Mouse (Mus musculus) gastrocnemius, postnatal 10 days (tissue): ENCODE results near the gene Scml4. TPM values are rescaled to one million over a fixed set of nuclear protein-coding genes. Genes with fewer than 3 reads are reported as not detected.

Experiments
- DNase-seq: peaks from one replicate; pipeline ENCODE4 v3.0.0; 2021; ENCODE audit warnings: mixed read lengths
- total RNA-seq, 2 experiments: library from RNA; stranded (reverse); gene quantifications; 2 replicates each; pipeline ENCODE4 v1.2.3; 2021

Scml4 gene
- total RNA-seq, 2 experiments from 2014 or later = 3.3 to 3.8 TPM

DNA sequence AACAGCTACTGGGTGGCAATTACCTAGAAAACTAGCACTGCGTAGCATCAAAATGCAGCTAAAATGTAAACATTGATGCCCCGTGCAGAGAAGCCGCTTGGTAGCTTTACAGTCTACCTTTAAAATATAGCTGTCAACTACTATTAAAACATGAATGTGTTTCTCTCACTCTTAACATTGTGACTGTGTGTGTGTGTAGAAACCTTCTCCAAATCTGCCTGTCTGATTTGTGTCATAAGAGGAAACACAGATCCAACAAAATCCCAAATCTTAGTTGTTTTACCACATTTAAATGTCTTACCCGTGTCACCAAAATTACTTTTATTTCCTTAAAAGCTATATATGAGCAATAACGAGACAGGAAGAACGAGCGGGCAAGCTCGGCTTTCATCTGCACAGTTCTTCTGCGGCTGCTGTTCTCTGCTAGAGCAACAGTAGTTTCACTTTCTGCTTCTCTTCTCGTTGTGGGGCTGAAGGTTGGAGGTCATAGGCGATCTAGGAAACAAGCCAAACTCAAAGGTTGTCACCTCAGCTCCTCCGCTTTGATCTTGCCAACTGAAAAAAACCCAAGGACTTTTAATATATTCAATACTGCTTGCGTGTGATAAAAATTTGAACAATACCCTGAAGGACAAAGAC, 2.1 kb downstream of the Scml4 start:
- DNase-seq = no peak

DNA sequence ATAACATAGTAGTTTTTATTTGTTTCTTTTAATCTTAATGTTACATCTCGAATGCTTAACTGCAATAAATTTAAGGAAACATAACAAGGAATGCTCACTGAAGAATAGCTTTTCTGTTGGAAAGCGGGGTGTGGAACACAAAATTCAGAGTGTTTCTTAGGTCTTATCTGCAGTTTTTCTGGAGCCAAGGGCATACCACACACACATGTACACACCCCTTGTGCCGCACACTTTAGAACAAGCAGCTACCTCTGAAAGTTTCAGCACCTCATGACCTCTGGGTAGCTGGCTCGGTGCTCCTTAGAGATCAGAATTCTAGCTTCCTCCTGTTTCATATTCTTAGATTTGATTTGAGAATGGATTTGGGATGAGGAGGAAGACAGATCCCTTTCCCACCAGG, 2.6 kb downstream of the Scml4 start:
- no peak for DNase-seq

GRCm38 (mm10) chr10:42863621-42864391, 3.6 kb downstream of the Scml4 start:
- DNase-seq = peak; percentile 73

GRCm38 (mm10) chr10:42864696-42865095, 4.5 kb downstream of the Scml4 start:
- DNase-seq = no peak

GRCm38 (mm10) chr10:42868416-42868815, 8.2 kb downstream of the Scml4 start:
- DNase-seq = no peak

DNA sequence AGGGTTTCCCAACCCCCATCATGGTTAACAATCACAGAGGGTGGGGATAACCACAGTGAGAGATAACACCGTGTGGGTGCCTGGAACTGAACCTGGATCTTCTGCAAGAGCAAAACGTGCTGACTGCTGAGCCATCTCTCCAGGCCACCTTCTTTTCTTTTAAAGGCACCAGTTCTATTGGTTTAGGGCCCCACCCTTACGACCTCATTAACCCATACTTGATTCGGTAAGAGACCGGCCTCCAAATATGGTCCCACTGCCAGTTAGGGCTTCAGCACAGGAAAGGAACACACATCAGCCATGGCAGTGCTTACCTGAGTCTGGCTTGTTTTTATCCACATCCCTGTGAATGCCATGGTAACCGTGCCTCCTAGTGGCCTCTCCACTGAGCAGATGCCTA, 9.3 kb downstream of the Scml4 start:
- no peak for DNase-seq

DNA sequence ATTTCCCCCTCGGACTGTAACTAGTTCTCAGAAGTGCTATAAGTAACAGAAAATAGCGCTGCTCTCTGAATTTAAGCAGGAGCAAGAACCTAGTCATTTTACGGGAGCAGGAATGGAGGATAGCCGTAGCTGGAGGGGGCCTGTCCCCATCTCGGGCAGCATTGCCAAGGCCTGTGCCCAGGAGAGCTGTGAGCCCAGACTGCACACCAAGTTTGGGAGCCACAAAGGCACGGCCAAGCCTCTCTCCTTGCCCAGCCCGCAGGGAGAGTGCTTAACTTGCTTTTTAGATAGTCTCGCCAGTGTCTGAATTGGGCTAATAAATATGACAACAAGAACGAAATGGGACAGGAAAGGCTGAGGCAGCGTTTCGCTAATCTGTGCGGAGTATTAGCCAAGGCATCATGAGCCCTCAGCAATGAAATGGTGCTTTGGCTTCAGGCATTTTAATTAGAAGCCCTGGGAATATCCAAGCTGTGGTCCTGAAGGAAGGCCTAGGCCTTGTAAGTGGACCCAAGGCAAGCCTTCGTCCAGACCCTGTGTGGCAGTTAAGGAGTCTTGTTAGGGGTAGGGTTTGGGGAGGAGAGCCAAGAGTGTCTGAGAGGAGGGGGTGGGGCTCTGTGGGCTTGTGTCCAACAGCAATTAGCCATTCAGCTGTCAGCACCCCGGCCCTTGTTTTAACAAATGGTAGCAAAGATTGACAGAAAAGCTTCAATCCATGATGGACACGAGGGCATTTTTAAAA, 12.3 kb downstream of the Scml4 start:
- no peak for DNase-seq

- no peak for DNase-seq
Observed at GRCm38 (mm10) chr10:42873077-42873595, 13.0 kb downstream of the Scml4 start.

DNA sequence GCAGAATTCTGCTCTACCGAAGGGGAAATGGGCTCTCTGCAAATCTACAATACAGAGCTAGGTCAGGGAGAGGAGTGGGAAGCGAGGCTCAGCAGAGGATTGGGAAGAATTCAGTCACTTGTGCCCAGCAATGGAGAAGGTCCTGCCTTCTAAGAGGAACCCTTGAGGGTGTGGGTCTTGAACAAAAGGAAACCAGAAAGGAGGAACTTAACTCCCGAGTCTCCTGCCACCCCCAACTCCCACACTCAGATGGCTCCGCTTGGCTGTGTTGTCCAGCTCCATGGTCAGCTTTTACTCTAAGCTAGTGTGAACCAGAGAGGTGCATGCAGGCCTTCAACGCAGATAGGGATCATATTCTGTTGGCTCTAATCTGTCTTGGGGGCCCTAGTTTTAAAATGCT, 16.0 kb downstream of the Scml4 start:
- no peak for DNase-seq

DNA sequence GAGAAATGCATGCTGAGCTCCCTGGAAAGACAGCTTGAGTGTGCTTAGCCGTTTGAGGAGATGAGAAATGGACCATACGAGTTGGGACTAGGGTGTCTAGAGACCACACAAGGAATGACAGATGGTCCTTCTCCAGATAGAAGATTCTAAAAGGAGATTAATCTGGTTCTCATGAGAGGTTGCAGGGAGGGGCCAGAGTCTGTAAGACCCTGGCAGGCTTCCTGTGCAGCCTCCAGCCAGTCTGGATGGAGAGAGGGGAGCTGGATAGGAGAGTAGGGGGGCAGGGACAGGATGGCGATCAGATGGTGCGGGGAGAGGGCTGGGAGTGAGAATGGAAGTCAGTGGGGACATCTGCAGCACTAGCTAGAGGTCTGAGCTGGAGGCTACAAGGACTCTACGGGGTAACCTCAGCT, 19.1 kb downstream of the Scml4 start:
- DNase-seq = no peak

- DNase-seq = no peak
Observed at GRCm38 (mm10) chr10:42879682-42880081, 19.5 kb downstream of the Scml4 start.

DNA sequence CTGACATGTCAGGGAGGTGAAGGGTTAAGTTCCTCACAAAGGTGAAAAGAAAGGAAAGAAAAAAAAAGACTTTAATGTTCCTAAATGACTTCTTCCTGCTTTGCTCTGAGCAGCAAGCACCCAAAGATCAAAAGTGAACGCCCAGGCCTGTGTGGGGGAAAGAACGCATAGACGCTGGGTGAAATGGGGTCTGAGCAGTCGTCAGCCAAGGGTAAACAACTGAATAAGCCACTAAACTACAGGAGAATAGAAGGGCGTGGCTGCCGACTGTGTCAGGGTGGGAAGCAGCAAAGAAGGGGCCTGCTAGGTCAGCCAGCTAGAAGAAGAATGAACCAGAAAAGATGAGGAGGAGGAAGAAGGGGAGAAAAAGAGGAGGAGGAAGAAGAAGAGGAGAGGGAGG, 26.9 kb downstream of the Scml4 start:
- no peak for DNase-seq

DNA sequence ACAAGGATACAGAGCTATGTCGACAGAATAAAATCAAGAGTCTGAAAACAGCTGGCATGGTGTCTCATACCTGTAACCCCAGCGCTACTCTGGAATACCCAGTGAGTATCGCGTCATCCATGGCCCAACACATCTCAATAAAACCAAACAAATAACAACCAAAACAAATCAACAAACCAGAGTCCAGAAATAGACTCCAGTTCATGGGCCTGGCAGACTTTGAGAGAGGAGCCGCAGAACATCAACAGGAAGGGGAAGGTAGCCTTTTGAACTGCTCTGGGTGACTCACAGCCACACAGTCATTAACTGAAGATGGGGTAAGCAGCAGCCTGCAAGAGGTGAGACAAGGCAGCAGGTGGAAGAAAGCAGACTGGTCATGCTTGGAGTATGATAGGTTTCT, 28.1 kb downstream of the Scml4 start:
- no peak for DNase-seq

DNA sequence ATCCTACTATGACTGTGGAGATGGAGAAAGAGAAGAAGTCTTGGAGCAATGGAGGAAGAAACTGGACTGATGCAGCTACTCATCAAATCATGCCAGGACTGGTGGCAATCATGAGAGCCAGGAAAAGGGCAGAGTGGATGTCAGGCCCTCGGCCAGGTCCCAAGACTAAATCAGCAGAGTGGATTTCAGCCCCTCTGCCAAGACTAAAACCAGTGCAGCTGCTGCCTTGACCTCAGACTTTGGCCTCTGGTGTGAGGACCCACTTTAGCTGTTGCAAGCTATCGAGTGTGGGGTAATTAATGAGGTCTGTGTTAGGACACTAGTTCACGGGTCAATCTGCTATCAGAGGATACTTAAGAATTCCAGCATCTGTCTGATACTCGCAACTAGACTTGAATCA, 30.2 kb downstream of the Scml4 start:
- DNase-seq = peak; percentile 48

GRCm38 (mm10) chr10:42892250-42892649, 32.1 kb downstream of the Scml4 start:
- DNase-seq = no peak

- no peak for DNase-seq
Observed at GRCm38 (mm10) chr10:42892987-42893386, 32.8 kb downstream of the Scml4 start.

- peak; percentile 11 for DNase-seq
Observed at GRCm38 (mm10) chr10:42893857-42894256, 33.7 kb downstream of the Scml4 start.

GRCm38 (mm10) chr10:42894263-42894662, 34.1 kb downstream of the Scml4 start:
- DNase-seq = peak; percentile 12

- DNase-seq = no peak
Observed at GRCm38 (mm10) chr10:42894696-42895095, 34.5 kb downstream of the Scml4 start.

DNA sequence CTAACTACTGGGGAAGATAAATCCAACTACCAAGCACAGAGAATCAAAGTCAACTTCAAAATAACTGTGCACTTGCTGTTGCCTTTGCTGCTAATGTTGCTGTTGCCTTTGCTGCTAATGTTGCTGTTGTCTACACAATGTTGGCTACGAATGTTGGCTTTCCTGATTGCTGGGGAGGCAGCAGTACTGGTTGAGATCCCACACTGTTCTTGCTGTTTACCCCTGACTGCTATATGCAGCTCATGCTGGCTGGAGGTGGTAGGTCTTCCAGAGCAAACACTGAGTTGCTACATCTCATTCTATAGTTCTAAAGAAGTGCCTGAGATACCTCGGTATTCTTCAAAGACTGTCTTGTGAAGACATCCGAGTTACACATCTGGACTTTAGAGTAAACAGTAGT, 36.5 kb downstream of the Scml4 start:
- no peak for DNase-seq

DNA sequence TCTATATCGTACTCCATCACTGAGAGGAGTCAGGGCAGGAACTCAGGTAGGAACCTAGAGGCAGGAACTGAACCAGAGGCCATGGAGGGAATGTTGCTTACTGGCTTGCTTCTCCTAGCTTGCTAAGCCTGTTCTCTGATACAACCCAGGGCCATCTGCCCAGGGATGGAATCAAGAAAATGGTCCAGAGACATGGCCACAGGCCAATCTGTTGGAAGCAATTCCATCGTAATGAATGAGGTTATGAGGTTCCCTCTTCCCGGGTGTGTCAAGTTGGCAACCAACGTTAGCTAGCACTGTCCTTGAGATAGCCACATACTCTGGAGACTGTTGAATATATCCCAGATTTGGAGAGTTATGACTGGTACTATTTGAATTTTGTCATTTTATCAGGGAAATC, 37.0 kb downstream of the Scml4 start:
- DNase-seq = peak; percentile 30

DNA sequence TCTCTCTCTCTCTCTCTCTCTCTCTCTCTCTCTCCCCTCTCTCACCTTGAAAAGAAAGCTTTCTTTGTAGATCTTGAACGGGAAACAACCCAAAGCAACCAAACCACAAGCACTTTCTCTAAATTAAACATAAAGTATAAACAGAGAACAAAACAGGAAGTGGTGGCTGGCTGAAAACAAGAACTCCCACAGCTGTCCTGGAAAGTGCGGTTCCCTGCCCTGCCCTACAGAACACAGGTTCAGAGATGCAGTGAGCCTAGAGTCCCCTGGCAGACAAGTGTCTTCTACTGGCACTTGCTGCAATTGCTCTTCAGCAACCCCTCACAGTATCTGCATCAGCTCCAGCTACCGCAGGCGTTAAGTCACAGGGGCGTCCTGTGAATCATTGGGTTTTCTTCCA, 37.5 kb downstream of the Scml4 start:
- no peak for DNase-seq

- no peak for DNase-seq
Observed at GRCm38 (mm10) chr10:42901361-42901760, 41.2 kb downstream of the Scml4 start.
